Mouse (Mus musculus): ENCODE measurements around the gene Irf2. TPM values are rescaled to one million over a fixed set of nuclear protein-coding genes. Genes with fewer than 3 reads are reported as not detected.

The Irf2 gene
- polyA plus RNA-seq, 1 experiment from 2014 or later, result 13.7 TPM

- no peak for ATAC-seq
- Histone ChIP-seq H3K4me3 (no peak overlapping the region), H3K9ac (no peak overlapping the region), H3K27me3 (0 out of 2 replicates have a peak, but pooled peaks cover 18% of the 10 kb centered on the region), H3K4me2 (no peak overlapping the region), H3K4me1 (peaks cover 6% of the 10 kb centered on the region), H3K36me3 (ENCODE audit: poor library complexity, severe bottlenecking) (no peaks in the 10 kb centered on the region), H3K9me3 (replicated peaks) (no peaks in the 10 kb centered on the region), H3K27ac (no peak overlapping the region)
- 94% methylated on average over 5 of the region's 5 CpGs for WGBS
Measured at GRCm38 (mm10) chr8:46896005-46896404, 156.5 kb downstream of the Irf2 start.

- Histone ChIP-seq H3K27me3 (0 out of 2 replicates have a peak, but pooled peaks cover 18% of the 10 kb centered on the region), H3K4me2 (no peak overlapping the region), H3K9me3 (replicated peaks) (no peaks in the 10 kb centered on the region), H3K4me3 (no peak overlapping the region), H3K36me3 (ENCODE audit: poor library complexity, severe bottlenecking) (no peaks in the 10 kb centered on the region), H3K9ac (no peak overlapping the region), H3K27ac (no peak overlapping the region), H3K4me1 (peaks cover 6% of the 10 kb centered on the region)
- no peak for ATAC-seq
- 96% methylated on average over 3 of the region's 3 CpGs for WGBS
Measured at GRCm38 (mm10) chr8:46896704-46897103, 157.2 kb downstream of the Irf2 start.

Other genes starting within 250 kb of the Irf2 start
- gene Cenpu, start 187.7 kb upstream of the Irf2 start, polyA plus RNA-seq (2015; fragmentation: Nextera tagmentation; extraction: Ambion mirVana), result 23.0 and 25.5 TPM in 2 replicates
- gene Primpol, start 122.5 kb upstream of the Irf2 start, polyA plus RNA-seq (2015; fragmentation: Nextera tagmentation; extraction: Ambion mirVana), result 8.3 and 10.3 TPM in 2 replicates
- gene Casp3, start 122.4 kb upstream of the Irf2 start, polyA plus RNA-seq (2015; fragmentation: Nextera tagmentation; extraction: Ambion mirVana), result 208 and 213 TPM in 2 replicates
- gene Enpp6, start 247.2 kb downstream of the Irf2 start, polyA plus RNA-seq (2015; fragmentation: Nextera tagmentation; extraction: Ambion mirVana), result 0.13 and 0.31 TPM in 2 replicates